Mouse (Mus musculus) liver, embryonic 14.5 days (tissue): Measurements from ENCODE around the gene Hdac11.

Experiments used
- CTCF ChIP-seq: IDR thresholded peaks from 2 replicates; pipeline ENCODE4 v1.5.1; 2016; ENCODE audit warnings: antibody characterized with exemption, low read depth, control low read depth
- EP300 ChIP-seq: IDR thresholded peaks from 2 replicates; pipeline ENCODE4 v1.6.1; 2016; ENCODE audit warnings: antibody characterized with exemption, low read depth

DNA sequence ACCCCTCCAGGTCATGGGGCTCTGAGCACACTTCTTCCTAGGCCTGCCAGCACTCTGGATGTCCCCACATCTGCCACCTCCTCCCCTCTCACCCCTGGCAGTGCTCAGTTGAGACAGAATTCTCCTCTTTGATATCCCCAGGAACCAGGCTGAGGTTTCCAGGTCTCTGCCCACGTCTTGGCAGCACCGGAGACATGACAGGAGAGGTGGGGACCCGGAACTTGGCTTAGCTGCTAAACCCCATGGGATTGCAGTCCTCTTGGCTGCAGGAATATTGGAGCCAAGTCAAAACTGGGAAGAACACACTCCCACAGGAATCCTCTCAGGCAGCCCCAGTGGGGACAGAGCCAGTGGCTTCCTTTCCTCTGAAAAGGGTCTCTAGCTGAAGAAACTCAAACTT lies 31.4 kb downstream of the Hdac11 start:
- no peak for TF ChIP-seq CTCF
- TF ChIP-seq EP300 = no peak
